Mouse (Mus musculus) lung, adult 2 months (tissue): ENCODE data around the gene Mapk8ip2.

Experiments
- CTCF ChIP-seq: fragments of 200-500 bp; IDR thresholded peaks from 2 replicates; pipeline ENCODE4 v1.5.1; 2011; ENCODE audit warnings: mild to moderate bottlenecking, low read length, control low read depth; ENCODE audit not compliant: insufficient read depth
- POLR2A ChIP-seq: fragments of 200-500 bp; IDR thresholded peaks from 2 replicates; pipeline ENCODE4 v1.6.1; 2011; ENCODE audit warnings: low read depth, mild to moderate bottlenecking, control low read depth, low read length, borderline replicate concordance; ENCODE audit errors: extremely low read depth

DNA sequence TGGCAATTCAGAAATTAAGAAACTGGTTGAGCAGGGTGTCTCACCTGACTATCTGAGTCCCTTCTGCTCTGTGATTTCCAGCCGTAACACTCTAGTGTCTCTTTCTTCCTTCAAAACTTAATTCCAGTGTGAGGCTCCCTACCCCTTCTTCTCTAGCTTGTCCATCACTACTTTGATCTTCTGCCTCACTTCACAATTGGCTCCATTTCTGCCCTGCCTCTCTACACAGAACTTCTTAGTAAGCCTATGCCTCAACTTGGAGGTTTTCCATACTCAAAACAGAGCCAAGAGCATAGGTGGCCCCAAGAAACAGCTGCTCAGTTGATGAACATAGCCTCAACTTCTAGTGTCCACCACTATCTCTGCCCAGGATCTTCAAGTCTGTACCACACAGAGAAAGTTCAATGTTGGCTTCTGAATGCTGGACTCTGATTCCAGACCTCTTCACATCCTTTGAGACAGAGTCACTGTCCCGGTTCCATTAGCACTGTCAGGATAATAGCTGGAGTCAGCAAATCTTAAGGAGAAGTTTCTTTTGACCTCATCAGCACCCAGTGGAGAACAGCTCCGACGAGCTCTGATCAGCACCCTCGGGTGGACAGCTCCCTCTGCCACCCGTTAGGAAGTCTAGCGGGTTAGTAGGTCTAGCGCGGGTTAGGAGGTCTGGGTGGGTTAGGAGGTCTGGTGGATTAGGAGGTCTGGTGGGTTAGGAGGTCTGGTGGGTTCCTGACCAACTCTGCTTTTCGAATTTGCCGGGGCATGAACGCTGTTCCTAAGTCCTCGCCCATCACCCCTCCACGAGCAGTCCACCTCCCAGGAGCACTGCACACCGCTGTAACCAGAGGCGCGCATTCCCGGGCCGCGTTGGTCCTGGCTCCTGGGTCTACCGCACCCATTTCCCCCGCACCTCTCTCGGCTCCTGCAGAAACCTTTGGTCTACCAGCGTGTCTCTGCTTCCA is 528 bp upstream of the Mapk8ip2 start:
- no peak for TF ChIP-seq CTCF
- TF ChIP-seq POLR2A = no peak
